Mouse (Mus musculus) liver, embryonic 16.5 days (tissue): Measurements from ENCODE around the gene Yipf6. TPM values are rescaled to one million over a fixed set of nuclear protein-coding genes. Genes with fewer than 3 reads are reported as not detected.

Experiments used
- polyA plus RNA-seq: library from polyadenylated mRNA; unstranded; fragments of >200 nt; fragmentation: Nextera tagmentation; extraction: Ambion mirVana; gene quantifications from 2 replicates; pipeline ENCODE4 v1.2.1, GENCODE M21; 2015

Yipf6 gene
- polyA plus RNA-seq, 1 experiment from 2014 or later = 14.4 TPM

Other genes with a start within 250 kb of the Yipf6 start
- gene Ophn1, start 45.3 kb upstream of the Yipf6 start, polyA plus RNA-seq = 2.0 and 2.1 TPM in 2 replicates
- gene Stard8, start 66.9 kb downstream of the Yipf6 start, polyA plus RNA-seq = 3.5 and 4.0 TPM in 2 replicates
- gene Efnb1, start 199.8 kb downstream of the Yipf6 start, polyA plus RNA-seq = 3.4 and 4.2 TPM in 2 replicates